Mouse (Mus musculus) embryonic facial prominence, embryonic 15.5 days (tissue): ENCODE measurements at regions not wholly inside any gene's neighbourhood (a gene's known extent, or its start where the extent isn't known, plus 50 kb on each side); places are given as distances from the start of the nearest gene placed in this dataset.

ENCODE experiments used
- ATAC-seq: fragments of 200-750 bp; cut with Nextera tagmentation; 2 replicates; pipeline ENCODE4 v1.8.0; 2017; ENCODE audit warnings: low read depth, moderate TSS enrichment; ENCODE audit not compliant: insufficient number of reproducible peaks, low FRiP score, low TSS enrichment
- H3K27ac ChIP-seq: fragments of 300-500 bp; sonication (generic); replicated peaks from 2 replicates; pipeline ENCODE4 v1.5.1; 2015; ENCODE audit warnings: mild to moderate bottlenecking, inconsistent platforms
- H3K27me3 ChIP-seq: fragments of 300-500 bp; sonication (generic); 2 replicates; pipeline ENCODE4 v1.6.1; 2015; ENCODE audit warnings: inconsistent platforms
- H3K36me3 ChIP-seq: fragments of 300-500 bp; sonication (generic); 2 replicates; pipeline ENCODE4 v1.6.1; 2015; ENCODE audit warnings: mild to moderate bottlenecking, inconsistent platforms
- H3K4me1 ChIP-seq: fragments of 300-500 bp; sonication (generic); 2 replicates; pipeline ENCODE4 v1.6.1; 2015; ENCODE audit warnings: inconsistent platforms
- H3K4me2 ChIP-seq: fragments of 300-500 bp; sonication (generic); replicated peaks from 2 replicates; pipeline ENCODE4 v1.6.1; 2015; ENCODE audit warnings: mild to moderate bottlenecking, inconsistent platforms
- H3K4me3 ChIP-seq: fragments of 300-500 bp; sonication (generic); replicated peaks from 2 replicates; pipeline ENCODE4 v1.5.1; 2015; ENCODE audit warnings: mild to moderate bottlenecking, inconsistent platforms
- H3K9ac ChIP-seq: fragments of 300-500 bp; sonication (generic); 2 replicates; pipeline ENCODE4 v1.6.1; 2015; ENCODE audit warnings: inconsistent platforms
- H3K9me3 ChIP-seq: fragments of 300-500 bp; sonication (generic); replicated peaks from 2 replicates; pipeline ENCODE4 v1.6.1; 2016; ENCODE audit warnings: inconsistent platforms
- WGBS: fragments of 180-500 bp; shearing (Covaris S2); methylation state at CpG from one replicate; pipeline ENCODE4 v1.1.7; 2015; 5-methylcytosine and 5-hydroxymethylcytosine counted together

GRCm38 (mm10) chr14:120831847-120832613 is 79.0 kb upstream of the Ipo5 start:
- no peaks in the 10 kb centered on the region for H3K27me3 ChIP-seq
- H3K4me3 ChIP-seq, result peak overlapping the region; percentile 42
- WGBS, result 2% methylated on average over 23 of the region's 23 CpGs
- no peaks in the 10 kb centered on the region for H3K36me3 ChIP-seq
- no peak overlapping the region; the same call in 1 of the 2 replicates for H3K9ac ChIP-seq
- no peaks in the 10 kb centered on the region for H3K9me3 ChIP-seq
- H3K4me1 ChIP-seq, result peaks cover 23% of the 10 kb centered on the region
- H3K4me2 ChIP-seq, result peak overlapping the region; percentile 50
- ATAC-seq, result peak; percentile 84
- H3K27ac ChIP-seq, result peak overlapping the region; percentile 94

GRCm38 (mm10) chr14:120834821-120835220 is 76.2 kb upstream of the Ipo5 start:
- no peak overlapping the region for H3K9ac ChIP-seq
- H3K4me1 ChIP-seq, result peaks cover 32% of the 10 kb centered on the region
- H3K36me3 ChIP-seq, result no peaks in the 10 kb centered on the region
- H3K9me3 ChIP-seq, result no peaks in the 10 kb centered on the region
- no peak overlapping the region for H3K4me3 ChIP-seq
- WGBS, result 80% methylated on average over 4 of the region's 4 CpGs
- H3K27ac ChIP-seq, result no peak overlapping the region
- ATAC-seq, result no peak
- H3K4me2 ChIP-seq, result no peak overlapping the region
- H3K27me3 ChIP-seq, result no peaks in the 10 kb centered on the region

- Histone ChIP-seq H3K27ac (no peak overlapping the region), H3K9ac (no peak overlapping the region), H3K4me1 (peaks cover 29% of the 10 kb centered on the region), H3K9me3 (no peaks in the 10 kb centered on the region), H3K4me3 (no peak overlapping the region), H3K27me3 (no peaks in the 10 kb centered on the region), H3K36me3 (no peaks in the 10 kb centered on the region), H3K4me2 (no peak overlapping the region)
- whole genome bisulfite sequencing, result 39% methylated on average over 5 of the region's 5 CpGs
- ATAC-seq, result no peak
These were observed 75.3 kb upstream of the Ipo5 start for GRCm38 (mm10) chr14:120835758-120836157.

- Histone ChIP-seq H3K27ac (no peak overlapping the region), H3K4me1 (peaks cover 31% of the 10 kb centered on the region), H3K9ac (no peak overlapping the region), H3K4me3 (no peak overlapping the region), H3K9me3 (no peaks in the 10 kb centered on the region), H3K4me2 (no peak overlapping the region), H3K27me3 (no peaks in the 10 kb centered on the region), H3K36me3 (no peaks in the 10 kb centered on the region)
- no peak for ATAC-seq
- 84% methylated on average over 12 of the region's 12 CpGs for WGBS
These were observed 74.3 kb upstream of the Ipo5 start for GRCm38 (mm10) chr14:120836535-120837316.

- Histone ChIP-seq H3K27me3 (no peaks in the 10 kb centered on the region), H3K36me3 (no peaks in the 10 kb centered on the region), H3K4me3 (no peak overlapping the region), H3K4me1 (peaks cover 18% of the 10 kb centered on the region), H3K27ac (no peak overlapping the region), H3K9ac (no peak overlapping the region), H3K4me2 (no peak overlapping the region), H3K9me3 (no peaks in the 10 kb centered on the region)
- 87% methylated on average over 6 of the region's 6 CpGs for WGBS
- ATAC-seq, result no peak
These were observed 70.1 kb upstream of the Ipo5 start for GRCm38 (mm10) chr14:120840900-120841299.

GRCm38 (mm10) chr14:120841311-120841710 is 69.7 kb upstream of the Ipo5 start:
- Histone ChIP-seq H3K36me3 (no peaks in the 10 kb centered on the region), H3K9me3 (no peaks in the 10 kb centered on the region), H3K27me3 (no peaks in the 10 kb centered on the region), H3K27ac (no peak overlapping the region), H3K4me3 (no peak overlapping the region), H3K4me2 (no peak overlapping the region), H3K4me1 (peaks cover 18% of the 10 kb centered on the region), H3K9ac (no peak overlapping the region)
- 76% methylated on average over 6 of the region's 6 CpGs for WGBS
- ATAC-seq, result no peak

GRCm38 (mm10) chr14:120845172-120845571 is 65.9 kb upstream of the Ipo5 start:
- H3K4me2 ChIP-seq, result no peak overlapping the region
- WGBS, result 67% methylated on average over 2 of the region's 2 CpGs
- H3K36me3 ChIP-seq, result no peaks in the 10 kb centered on the region
- H3K27ac ChIP-seq, result no peak overlapping the region
- no peaks in the 10 kb centered on the region for H3K27me3 ChIP-seq
- H3K4me3 ChIP-seq, result no peak overlapping the region
- ATAC-seq, result no peak
- no peaks in the 10 kb centered on the region for H3K9me3 ChIP-seq
- no peak overlapping the region for H3K9ac ChIP-seq
- H3K4me1 ChIP-seq, result peaks cover 14% of the 10 kb centered on the region

GRCm38 (mm10) chr14:120846073-120846850 is 64.8 kb upstream of the Ipo5 start:
- Histone ChIP-seq H3K9me3 (no peaks in the 10 kb centered on the region), H3K27ac (0 out of 2 replicates have a peak overlapping the region, but pooled peaks have one; percentile 11), H3K9ac (no peak overlapping the region), H3K4me3 (no peak overlapping the region), H3K27me3 (no peaks in the 10 kb centered on the region), H3K36me3 (no peaks in the 10 kb centered on the region), H3K4me1 (peaks cover 13% of the 10 kb centered on the region), H3K4me2 (no peak overlapping the region)
- WGBS, result 61% methylated on average over 10 of the region's 10 CpGs
- ATAC-seq, result no peak

- WGBS, result 37% methylated on average over 5 of the region's 5 CpGs
- Histone ChIP-seq H3K4me3 (no peak overlapping the region), H3K9ac (no peak overlapping the region), H3K27me3 (no peaks in the 10 kb centered on the region), H3K9me3 (no peaks in the 10 kb centered on the region), H3K36me3 (no peaks in the 10 kb centered on the region), H3K4me1 (peaks cover 6% of the 10 kb centered on the region; the same call in 1 of the 2 replicates), H3K4me2 (no peak overlapping the region), H3K27ac (no peak overlapping the region)
- no peak; the same call in 1 of the 2 replicates for ATAC-seq
These were observed 64.0 kb upstream of the Ipo5 start for GRCm38 (mm10) chr14:120847006-120847405.

GRCm38 (mm10) chr14:120848083-120848951 is 62.7 kb upstream of the Ipo5 start:
- Histone ChIP-seq H3K27me3 (no peaks in the 10 kb centered on the region), H3K27ac (no peak overlapping the region), H3K36me3 (no peaks in the 10 kb centered on the region), H3K4me1 (peaks cover 6% of the 10 kb centered on the region; the same call in 1 of the 2 replicates), H3K9ac (no peak overlapping the region), H3K4me2 (no peak overlapping the region), H3K4me3 (no peak overlapping the region), H3K9me3 (no peaks in the 10 kb centered on the region)
- no peak for ATAC-seq
- 64% methylated on average over 11 of the region's 11 CpGs for WGBS
